Mouse (Mus musculus): Measurements from ENCODE around the gene Inpp4b. TPM values are rescaled to one million over a fixed set of nuclear protein-coding genes. Genes with fewer than 3 reads are reported as not detected.
"Not testable (repeated sequence)": the region's sequence is repeated elsewhere in the genome, so short reads cannot be mapped to it uniquely, and the experiment has no call there.

Gene Inpp4b
- polyA plus RNA-seq, 1 experiment: not detected

DNA sequence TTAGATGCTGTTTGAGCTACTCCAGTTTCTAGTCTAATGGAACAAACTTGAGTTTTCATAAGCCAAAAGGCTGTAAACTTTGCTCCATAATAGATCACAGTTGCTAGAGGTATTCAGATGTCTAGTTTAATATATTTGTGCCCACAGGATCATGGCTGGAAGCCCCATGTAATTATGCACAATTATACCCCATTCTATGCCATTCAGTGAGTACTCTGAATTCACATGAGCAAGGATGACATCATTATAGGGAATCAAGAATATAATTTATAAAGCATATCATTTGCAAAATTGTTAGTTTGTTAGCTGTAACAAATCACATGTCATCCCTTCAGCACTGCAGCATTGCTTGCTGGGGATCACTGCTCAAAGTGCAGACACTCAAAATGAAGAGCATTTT lies 736.9 kb downstream of the Inpp4b start:
- no peak overlapping the region for H3K27ac ChIP-seq (ENCODE audit: insufficient read depth, low read depth, low read length)
- H3K4me1 ChIP-seq (ENCODE audit: control insufficient read depth, insufficient read depth, low read length): no peaks in the 10 kb centered on the region
- H3K4me3 ChIP-seq (ENCODE audit: insufficient read depth, low read depth, low read length): no peak overlapping the region
- TF ChIP-seq CTCF (IDR thresholded peaks at IDR 0.05; ENCODE audit: insufficient read depth, low read depth, low read length) (no peak), POLR2A (IDR thresholded peaks at IDR 0.05; ENCODE audit: insufficient read depth, low read depth, low read length) (no peak)

DNA sequence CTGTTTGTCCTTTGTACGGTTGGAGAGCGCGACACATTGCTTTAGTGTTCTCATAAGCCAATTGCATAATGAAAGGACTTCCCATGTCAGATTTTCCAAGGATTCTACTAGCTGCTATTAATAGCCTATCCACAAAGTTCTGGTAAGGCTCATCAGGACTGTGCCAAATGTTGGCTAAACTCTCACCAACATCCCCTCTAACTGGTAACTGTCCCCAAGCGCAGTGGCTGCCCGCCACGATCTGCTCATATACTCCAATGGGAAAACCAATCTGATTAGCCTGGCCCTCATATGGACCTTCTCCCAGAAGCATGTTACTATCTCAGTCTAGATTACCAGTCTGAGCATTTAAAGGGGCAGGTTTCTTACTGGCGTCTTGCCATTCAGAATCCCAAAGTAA lies 744.3 kb downstream of the Inpp4b start:
- H3K27ac ChIP-seq (ENCODE audit: insufficient read depth, low read depth, low read length); H3K4me3 ChIP-seq (ENCODE audit: insufficient read depth, low read depth, low read length); H3K4me1 ChIP-seq (ENCODE audit: control insufficient read depth, insufficient read depth, low read length): not testable (repeated sequence)
- 97% methylated on average over 7 of the region's 7 CpGs for WGBS

DNA sequence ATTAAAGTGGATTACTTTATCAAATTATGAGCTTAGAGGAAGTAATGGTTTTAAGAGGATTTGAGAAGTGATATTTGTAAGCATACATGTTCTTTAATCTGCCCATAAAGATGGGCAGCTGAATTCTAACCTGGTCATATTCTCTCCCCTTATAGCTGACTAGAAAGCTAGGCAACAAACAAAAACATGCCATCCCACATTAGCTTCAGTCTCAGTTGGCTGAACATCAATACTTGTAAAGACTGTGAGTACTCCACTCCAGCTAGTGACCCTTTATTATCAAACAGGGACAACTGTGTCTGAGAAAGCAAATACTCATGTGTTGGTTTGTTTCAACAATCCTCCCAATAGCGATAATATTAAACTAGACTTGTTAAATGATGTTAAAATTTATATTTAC lies 748.5 kb downstream of the Inpp4b start:
- TF ChIP-seq CTCF (IDR thresholded peaks at IDR 0.05; ENCODE audit: insufficient read depth, low read depth, low read length): no peak
- Histone ChIP-seq H3K4me3 (ENCODE audit: insufficient read depth, low read depth, low read length) (no peak overlapping the region), H3K27ac (ENCODE audit: insufficient read depth, low read depth, low read length) (no peak overlapping the region), H3K4me1 (ENCODE audit: control insufficient read depth, insufficient read depth, low read length) (no peaks in the 10 kb centered on the region)
- 96% methylated on average over 1 of the region's 1 CpGs for WGBS

DNA sequence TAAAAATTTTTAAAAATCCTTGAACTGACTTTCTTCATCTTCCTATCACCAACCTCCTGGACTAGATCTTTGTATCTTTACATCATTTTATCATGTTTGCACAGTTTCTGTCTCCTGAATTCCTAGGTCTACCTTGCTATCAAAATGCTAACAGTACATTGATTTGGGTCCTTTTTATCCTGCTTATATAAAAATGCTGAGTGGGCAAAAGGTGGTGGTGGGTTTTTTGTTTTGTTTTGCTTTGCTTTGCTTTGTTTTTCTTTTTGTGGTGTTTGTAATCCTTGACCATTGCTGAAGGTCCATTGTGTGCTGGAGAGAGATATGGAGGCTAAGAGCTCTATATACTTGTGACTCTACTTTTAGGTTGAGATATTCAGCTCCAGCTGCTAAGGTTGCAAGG lies 750.9 kb downstream of the Inpp4b start:
- no peak overlapping the region for H3K27ac ChIP-seq (ENCODE audit: insufficient read depth, low read depth, low read length)
- H3K4me1 ChIP-seq (ENCODE audit: control insufficient read depth, insufficient read depth, low read length): no peaks in the 10 kb centered on the region
- H3K4me3 ChIP-seq (ENCODE audit: insufficient read depth, low read depth, low read length): no peak overlapping the region
- TF ChIP-seq POLR2A (IDR thresholded peaks at IDR 0.05; ENCODE audit: insufficient read depth, low read depth, low read length): no peak
- no peak for TF ChIP-seq CTCF (IDR thresholded peaks at IDR 0.05; ENCODE audit: insufficient read depth, low read depth, low read length)

DNA sequence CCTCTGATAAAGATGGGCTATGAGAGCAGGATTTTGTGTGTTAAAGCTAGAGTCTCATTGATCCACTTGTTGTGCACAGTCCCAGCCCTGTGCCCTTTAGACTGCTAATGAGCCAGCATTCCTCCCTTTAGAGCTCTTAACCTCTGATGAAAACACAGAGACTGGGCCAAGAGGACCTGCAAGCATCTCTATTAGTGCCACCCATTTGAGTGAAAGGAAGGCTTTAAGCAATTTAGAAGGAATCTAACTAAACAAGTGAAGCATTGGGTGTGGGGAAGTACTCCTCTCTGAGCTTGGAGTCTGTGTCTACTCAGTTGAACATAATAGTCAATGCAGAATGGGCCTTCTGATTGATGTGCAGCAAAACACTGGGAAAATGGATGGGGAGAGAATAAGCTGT lies 762.2 kb downstream of the Inpp4b start:
- Histone ChIP-seq H3K27ac (ENCODE audit: insufficient read depth, low read depth, low read length) (no peak overlapping the region), H3K4me1 (ENCODE audit: control insufficient read depth, insufficient read depth, low read length) (no peaks in the 10 kb centered on the region), H3K4me3 (ENCODE audit: insufficient read depth, low read depth, low read length) (no peak overlapping the region)
- TF ChIP-seq CTCF (IDR thresholded peaks at IDR 0.05; ENCODE audit: insufficient read depth, low read depth, low read length) (no peak), POLR2A (IDR thresholded peaks at IDR 0.05; ENCODE audit: insufficient read depth, low read depth, low read length) (no peak)

DNA sequence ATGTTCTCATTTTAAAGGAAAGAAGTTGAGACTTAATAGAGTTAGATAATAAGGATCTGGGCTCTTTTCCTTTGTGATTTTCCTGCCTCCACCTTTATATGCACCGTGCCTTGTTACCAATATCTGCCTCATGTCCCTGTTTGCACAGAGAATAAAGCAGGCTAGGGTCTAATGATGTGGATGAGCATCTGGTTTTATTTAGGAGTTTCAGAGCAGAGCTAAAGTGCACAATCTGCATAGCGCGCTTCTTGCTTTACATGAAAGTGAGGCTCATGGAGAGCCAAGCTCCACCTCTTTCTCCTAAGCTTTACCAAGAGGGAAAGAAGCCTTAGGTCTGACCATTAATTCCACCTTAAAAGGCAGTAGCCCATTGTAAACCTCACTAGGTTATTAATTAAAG lies 763.8 kb downstream of the Inpp4b start:
- no peak overlapping the region for H3K27ac ChIP-seq (ENCODE audit: insufficient read depth, low read depth, low read length)
- H3K4me3 ChIP-seq (ENCODE audit: insufficient read depth, low read depth, low read length): no peak overlapping the region
- TF ChIP-seq CTCF (IDR thresholded peaks at IDR 0.05; ENCODE audit: insufficient read depth, low read depth, low read length) (no peak), POLR2A (IDR thresholded peaks at IDR 0.05; ENCODE audit: insufficient read depth, low read depth, low read length) (no peak)
- H3K4me1 ChIP-seq (ENCODE audit: control insufficient read depth, insufficient read depth, low read length): no peaks in the 10 kb centered on the region
- WGBS: 85% methylated on average over 3 of the region's 3 CpGs

DNA sequence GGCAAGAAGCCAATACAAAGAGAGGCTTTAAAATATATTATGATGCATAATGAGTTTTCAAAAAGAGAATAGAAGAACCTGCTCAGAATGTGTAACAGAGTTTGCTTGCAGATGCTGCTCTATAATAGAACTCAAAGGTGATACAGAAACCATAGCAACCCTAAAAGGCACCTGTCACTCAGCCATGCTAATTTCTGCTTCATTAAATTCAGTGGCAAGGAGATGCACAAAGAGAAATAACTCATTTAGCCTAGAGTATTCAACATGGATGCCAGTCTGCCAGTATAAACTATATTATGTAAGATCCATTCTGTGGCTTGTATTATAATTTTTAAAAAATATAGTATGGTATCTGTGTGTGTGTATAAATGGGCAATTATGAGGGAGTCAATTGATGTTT lies 807.9 kb downstream of the Inpp4b start:
- Histone ChIP-seq H3K4me3 (ENCODE audit: insufficient read depth, low read depth, low read length) (no peak overlapping the region), H3K4me1 (ENCODE audit: control insufficient read depth, insufficient read depth, low read length) (no peaks in the 10 kb centered on the region), H3K27ac (ENCODE audit: insufficient read depth, low read depth, low read length) (no peak overlapping the region)
- no peak for TF ChIP-seq CTCF (IDR thresholded peaks at IDR 0.05; ENCODE audit: insufficient read depth, low read depth, low read length)
- TF ChIP-seq POLR2A (IDR thresholded peaks at IDR 0.05; ENCODE audit: insufficient read depth, low read depth, low read length): no peak

DNA sequence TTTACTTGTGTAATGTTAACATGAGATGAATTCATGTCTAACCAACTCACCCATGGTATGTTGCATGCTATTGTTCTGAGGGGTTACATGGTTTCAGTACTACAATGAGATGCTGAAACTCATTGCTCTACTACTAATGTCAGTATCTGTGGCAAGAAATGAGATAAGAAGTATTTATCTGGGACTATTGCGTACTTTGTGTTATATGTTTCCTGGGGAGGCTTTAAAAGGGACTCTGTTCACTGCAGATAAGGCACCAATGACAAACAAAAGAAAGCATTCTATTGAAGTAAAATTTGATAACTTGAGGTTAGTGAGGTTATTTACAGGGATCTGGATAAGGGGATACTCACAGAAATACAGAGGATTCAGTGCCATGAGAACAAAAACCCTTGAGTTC lies 815.6 kb downstream of the Inpp4b start:
- H3K4me1 ChIP-seq (ENCODE audit: control insufficient read depth, insufficient read depth, low read length): no peaks in the 10 kb centered on the region
- 89% methylated on average over 1 of the region's 1 CpGs for WGBS

More for the DNA sequence above, 815.6 kb downstream of the Inpp4b start:
- Histone ChIP-seq H3K4me3 (ENCODE audit: insufficient read depth, low read depth, low read length) (no peak overlapping the region), H3K27ac (ENCODE audit: insufficient read depth, low read depth, low read length) (no peak overlapping the region)
- TF ChIP-seq POLR2A (IDR thresholded peaks at IDR 0.05; ENCODE audit: insufficient read depth, low read depth, low read length) (no peak), CTCF (IDR thresholded peaks at IDR 0.05; ENCODE audit: insufficient read depth, low read depth, low read length) (no peak)

Data from olfactory bulb, adult 2 months (tissue).